Mouse (Mus musculus) 416B (cell line): ENCODE measurements around the gene Atp1a2.
A peak's percentile ranks its signal among the peaks of the same experiment; 100 is the strongest.

Experiments used
- DNase-seq: peaks from one replicate; pipeline ENCODE4 v3.0.0; 2011; ENCODE audit warnings: low read depth

Gene Atp1a2

DNA sequence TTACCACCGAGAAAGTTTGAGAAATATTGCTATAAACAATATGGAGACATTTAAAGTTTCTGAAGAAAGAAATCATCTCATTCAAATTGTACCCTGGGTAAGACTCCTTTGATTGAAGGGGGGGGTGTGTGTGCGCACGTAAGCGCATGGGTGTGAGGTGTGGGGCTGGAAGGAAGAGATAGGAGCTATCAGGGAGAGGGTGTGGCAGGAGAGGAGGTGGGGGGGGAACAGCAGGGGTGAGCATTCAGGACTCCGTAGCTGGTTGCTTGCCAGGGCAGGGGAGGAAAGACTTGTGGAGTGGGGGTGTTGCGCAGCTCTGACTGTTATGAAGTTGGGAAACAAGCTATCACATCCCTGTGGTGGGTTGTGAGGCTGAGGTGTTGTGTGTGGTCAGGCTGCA lies 6.6 kb upstream of the Atp1a2 start:
- DNase-seq = peak; percentile 86

DNA sequence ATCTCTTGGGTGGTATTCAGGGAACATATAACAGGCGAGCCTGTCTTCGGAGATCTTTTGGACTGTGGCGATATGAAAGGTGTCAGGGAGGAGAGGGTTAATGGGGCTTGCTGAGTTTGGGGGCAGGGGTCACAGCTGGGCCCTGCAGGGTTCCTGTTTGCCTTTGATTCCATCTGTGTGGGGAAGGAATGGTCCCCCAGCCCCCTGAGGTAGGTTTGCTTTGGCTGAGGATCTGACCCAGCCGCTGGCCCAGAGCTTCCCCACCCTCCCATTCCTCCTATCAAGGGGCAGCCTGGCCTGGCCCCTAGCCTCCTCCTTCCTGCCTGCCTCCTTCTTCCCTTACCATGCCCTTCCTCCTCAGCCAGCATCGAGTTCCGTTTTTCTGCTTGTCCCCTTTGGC lies 5.0 kb upstream of the Atp1a2 start:
- no peak for DNase-seq

DNA sequence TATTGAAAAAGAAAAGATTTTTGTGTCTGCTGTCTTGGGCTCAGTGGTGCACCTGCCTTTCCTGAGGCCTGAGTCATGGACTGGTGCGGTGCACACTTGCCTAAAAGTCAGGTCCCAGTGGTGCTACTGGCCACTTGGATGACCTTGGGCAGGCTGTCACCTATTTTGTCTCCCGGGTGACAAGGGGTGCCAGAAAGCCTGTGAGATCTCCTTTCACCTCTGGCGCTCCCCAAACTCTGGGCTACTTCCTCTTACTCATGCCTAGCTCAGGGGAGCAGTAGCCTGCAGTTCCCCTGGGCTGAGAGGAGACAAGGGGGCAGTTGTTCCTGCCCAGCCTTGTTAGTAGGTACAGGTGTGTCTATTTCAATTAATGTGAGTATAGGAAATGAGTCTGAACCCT lies 4.4 kb upstream of the Atp1a2 start:
- peak; percentile 27 for DNase-seq

DNA sequence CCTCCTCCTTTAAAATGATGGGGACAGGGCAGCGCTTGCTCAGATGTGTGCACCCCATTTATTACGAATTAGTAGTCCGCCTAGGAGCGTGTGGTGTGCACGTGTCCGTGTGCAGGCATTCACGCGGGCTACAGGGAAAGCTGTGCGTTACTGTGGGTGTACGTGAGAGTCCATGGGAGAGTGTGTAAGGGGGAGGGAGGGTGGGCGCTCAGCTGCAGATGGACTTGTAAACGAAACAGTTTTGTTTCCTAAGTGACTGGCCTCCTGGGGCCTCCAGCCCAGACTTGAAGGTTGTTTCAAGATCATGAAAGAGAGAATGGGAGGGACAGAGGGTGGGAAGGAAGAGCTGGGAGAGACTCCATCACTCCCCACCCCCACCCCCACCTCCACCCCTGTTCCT lies 3.3 kb upstream of the Atp1a2 start:
- DNase-seq = no peak

DNA sequence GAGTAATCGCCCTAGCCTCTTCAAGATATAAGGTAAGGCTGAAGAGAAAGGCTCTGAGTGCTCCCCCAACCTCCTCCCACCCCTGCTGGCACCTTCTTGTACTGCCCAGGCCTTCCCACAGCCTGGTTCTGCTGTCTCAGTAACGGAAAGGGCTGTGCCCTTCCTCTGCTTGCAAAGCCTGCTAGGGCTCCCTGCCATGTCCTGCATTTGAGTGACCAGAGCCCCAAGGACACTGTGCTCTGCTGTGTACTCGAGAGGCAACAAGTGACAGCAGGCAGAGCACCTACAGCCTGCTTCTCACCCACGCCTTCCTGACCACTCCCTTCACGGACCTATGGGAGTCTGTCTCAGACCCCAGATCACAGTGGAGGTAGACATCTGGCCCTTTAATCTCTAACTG lies 2.4 kb upstream of the Atp1a2 start:
- no peak for DNase-seq

DNA sequence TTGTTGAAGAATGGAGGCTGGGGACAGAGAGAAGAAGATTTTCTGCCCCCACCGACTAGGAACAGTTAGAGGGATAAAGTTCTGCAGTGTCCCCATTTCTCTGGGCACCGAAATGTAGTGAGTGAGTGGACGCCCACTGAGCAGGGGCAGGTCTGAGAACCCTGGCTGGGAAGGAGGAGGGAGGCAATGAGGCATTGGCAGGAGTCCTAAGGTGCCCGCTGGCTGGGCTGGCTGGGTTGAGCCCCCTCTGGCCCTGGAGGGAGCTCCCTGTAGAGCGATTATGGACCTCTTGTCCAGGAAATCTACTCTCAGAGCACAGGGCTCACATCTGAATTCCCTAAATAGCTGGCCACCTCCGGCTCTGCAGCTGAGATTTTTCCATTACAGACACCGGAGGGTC lies 1.7 kb upstream of the Atp1a2 start:
- no peak for DNase-seq

- no peak for DNase-seq
Observed at GRCm38 (mm10) chr1:172296816-172297510, 901 bp downstream of the Atp1a2 start.

DNA sequence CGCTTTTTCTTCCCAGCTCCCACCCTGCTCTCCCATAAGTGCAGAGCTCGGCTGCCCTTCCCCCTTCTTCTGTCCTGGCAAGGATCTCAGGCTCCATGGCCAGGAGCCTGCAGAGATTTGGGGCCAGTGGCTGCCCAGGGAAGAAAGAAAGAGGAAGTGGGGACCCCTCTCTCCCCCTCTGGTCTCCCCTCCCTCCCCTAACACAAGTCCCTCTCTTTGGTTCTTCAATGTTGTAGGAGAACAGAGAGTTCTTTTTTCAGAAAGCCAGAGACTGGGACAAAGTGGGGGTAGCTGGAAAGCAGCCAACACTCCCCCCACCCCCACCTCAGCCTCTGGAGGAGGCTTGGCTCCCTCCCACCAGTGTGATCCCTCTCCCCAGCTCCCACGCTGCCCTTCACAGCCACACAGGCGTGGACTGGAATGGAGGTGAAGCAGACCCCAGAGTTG lies 2.1 kb downstream of the Atp1a2 start:
- no peak for DNase-seq

- no peak for DNase-seq
Observed at GRCm38 (mm10) chr1:172293449-172293848, 4.4 kb downstream of the Atp1a2 start.

- DNase-seq = no peak
Observed at GRCm38 (mm10) chr1:172292880-172293279, 5.0 kb downstream of the Atp1a2 start.

GRCm38 (mm10) chr1:172289617-172289946 lies 8.3 kb downstream of the Atp1a2 start:
- no peak for DNase-seq

DNA sequence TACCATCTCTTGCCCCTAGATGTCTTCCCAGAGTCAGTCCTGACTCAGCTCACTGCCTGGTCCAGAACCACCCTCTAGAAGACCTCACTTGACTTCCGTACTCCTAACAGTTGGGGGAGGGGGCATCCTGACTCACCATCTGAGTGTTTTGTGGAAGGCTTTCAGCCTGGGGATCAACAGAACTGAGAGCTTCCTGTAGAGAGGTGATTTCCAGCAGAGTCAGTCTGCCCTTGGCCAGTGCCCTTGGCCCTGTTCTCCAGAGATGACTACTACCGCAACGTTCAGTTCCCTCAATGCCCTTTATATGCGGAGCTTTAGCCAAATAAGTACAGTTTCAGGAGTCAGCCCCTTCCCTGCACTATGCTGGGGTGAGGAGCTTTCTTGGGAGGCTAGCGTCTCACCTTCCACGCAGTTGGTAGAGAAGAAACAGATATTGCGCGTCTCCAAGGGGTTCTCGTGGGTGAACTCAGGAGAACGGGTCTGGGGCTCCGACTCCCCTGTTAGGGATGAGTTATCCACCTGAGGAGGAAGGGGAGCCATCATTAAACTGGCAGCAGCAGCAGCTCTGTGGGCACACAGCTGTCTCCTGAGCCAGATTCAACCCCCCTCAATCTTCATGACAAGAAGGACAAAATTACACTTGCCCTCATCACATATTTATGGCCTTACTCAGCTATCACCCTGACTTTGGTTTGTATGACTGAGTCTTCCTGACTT lies 8.8 kb downstream of the Atp1a2 start:
- no peak for DNase-seq

- no peak for DNase-seq
Observed at GRCm38 (mm10) chr1:172286740-172287139, 11.1 kb downstream of the Atp1a2 start.

- no peak for DNase-seq
Observed at GRCm38 (mm10) chr1:172284221-172284620, 13.6 kb downstream of the Atp1a2 start.

- no peak for DNase-seq
Observed at GRCm38 (mm10) chr1:172283073-172283472, 14.8 kb downstream of the Atp1a2 start.

GRCm38 (mm10) chr1:172281522-172282254 lies 16.2 kb downstream of the Atp1a2 start:
- no peak for DNase-seq

DNA sequence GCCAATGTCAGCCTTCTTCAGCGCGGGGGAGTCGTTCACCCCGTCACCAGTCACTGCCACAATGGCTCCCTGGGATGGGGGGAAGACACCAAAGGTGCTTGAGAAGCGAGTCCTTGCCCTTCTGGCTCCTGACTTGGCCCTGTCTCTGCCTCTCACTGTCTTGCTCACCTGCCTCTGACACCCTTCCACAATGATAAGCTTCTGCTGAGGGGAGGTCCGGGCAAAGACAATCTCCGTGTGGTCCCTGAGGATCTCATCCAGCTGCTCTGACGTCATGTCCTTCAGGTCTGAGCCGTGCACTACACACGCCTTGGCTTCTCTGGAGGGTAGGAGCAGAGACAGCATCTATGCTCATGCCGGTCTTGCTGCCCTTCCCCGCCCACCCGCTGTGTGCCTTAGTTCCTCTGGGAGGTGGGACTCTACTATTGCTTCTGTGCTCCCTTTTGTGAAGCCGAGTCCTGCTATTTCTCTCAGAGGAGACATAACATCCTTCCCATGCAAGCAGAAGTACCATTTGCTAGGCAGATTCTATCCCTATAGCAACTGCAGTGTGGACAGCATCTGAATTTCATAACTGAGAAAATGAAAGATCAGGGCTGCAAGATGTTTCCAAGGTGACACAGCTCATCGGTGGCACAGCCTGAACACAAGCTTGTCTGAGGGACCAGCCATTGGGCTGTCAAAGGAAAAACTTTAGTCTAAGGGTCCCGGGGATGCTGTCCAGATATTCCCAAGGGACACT lies 17.9 kb downstream of the Atp1a2 start:
- no peak for DNase-seq

GRCm38 (mm10) chr1:172278328-172278727 lies 19.5 kb downstream of the Atp1a2 start:
- peak; percentile 18 for DNase-seq

DNA sequence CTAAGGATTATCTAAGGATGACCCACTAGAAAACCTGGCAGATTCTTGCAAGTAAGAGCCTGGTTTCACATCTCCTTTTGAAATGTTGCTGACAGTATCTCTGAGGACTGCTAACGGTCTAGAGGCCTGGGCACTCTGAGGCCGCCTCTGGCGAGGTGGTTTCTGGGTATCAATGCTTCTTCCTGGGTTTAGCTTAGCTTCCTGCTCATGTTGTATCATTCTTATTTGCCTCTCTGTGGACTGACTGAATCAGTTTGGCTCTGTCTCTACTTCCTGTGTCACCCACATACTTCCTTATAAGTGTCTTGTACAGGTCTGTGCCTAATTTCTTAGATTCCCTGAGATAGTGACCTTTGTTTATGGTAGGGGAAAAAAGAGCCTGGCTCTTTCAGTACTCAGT lies 20.7 kb downstream of the Atp1a2 start:
- peak; percentile 74 for DNase-seq

DNA sequence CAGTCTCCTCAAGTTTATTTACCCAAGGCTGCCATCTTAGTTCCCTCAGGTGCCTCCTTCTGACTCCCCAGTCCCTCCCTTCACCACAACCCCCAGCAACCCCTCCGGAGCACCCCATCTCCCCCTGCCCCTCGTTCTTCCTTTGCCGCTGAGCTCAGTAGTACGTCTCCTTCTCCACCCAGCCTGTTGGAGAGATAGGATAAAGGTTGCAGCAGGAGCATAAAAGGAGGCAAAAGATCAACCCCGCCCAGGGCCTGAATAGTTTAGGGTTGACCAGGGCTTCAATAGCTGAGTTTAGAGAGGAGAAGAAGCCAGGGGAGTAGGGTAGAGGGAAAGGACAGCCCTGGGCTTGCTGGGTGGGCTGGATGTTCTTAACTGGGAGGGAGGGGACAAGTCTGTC lies 23.3 kb downstream of the Atp1a2 start:
- no peak for DNase-seq

- DNase-seq = no peak
Observed at GRCm38 (mm10) chr1:172274116-172274515, 23.7 kb downstream of the Atp1a2 start.

- no peak for DNase-seq
Observed at GRCm38 (mm10) chr1:172273386-172273785, 24.5 kb downstream of the Atp1a2 start.
